18 mouse cellular contexts compared by ENCODE assay signal in the genomic region with DNA sequence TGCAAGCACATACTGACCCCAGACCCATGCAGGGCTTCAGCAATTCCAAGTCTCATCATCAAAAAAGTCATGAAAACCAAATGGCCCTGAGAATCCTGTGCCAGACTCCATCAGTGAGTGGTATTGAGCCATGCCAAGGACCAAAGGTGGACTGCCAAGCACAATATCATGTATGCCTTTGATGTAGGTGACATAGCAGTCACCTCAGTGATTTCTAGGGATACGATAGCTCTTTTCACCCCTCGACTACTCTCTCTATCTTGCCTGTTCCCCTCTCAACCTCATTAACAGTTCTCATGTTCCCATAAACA.
DNase-seq lines count a peak whose midpoint lies in the region; ATAC-seq and TF ChIP-seq lines count a peak whose summit lies in the region.
"Had no signal": no experiment of that assay in that cellular context is flagged by ENCODE, and none has a peak within 500 bp of the region (broad histone marks: within the 10 kb centered on the region; RNA-seq: fewer than 3 reads in every experiment).

No protein-coding gene starts in this region.

- H3K9me3 ChIP-seq in heart, embryonic 13.5 days: no peaks in the 10 kb centered on the region
- H3K9me3 ChIP-seq in MEL (replicated peaks; ENCODE audit: insufficient read depth, low read length): no peaks in the 10 kb centered on the region
- H3K9me3 ChIP-seq: embryonic facial prominence, embryonic 10.5 days; forebrain, embryonic 10.5 days; heart, embryonic 10.5 days; hindbrain, embryonic 10.5 days had no signal

- WGBS in heart, embryonic 13.5 days: 79% methylated on average over 2 of the region's 2 CpGs

- peaks cover 21% of the 10 kb centered on the region for H3K4me1 ChIP-seq in heart, embryonic 13.5 days
- H3K4me1 ChIP-seq in MEL (ENCODE audit: control insufficient read depth in 1 of 2, insufficient read depth in 2 of 2, low read length in 2 of 2): peaks cover 12 to 16% of the 10 kb centered on the region in 2 experiments
- H3K4me1 ChIP-seq in embryonic fibroblast, embryonic 13.5 days (ENCODE audit: control insufficient read depth, insufficient read depth, low read length): peaks cover 6% of the 10 kb centered on the region
- H3K4me1 ChIP-seq: embryonic facial prominence, embryonic 10.5 days; forebrain, embryonic 10.5 days; hindbrain, embryonic 10.5 days had no signal

- no peak for TF ChIP-seq RAD21 in MEL (IDR thresholded peaks at IDR 0.05; ENCODE audit: low read depth, low read length)

- ATAC-seq in heart, embryonic 13.5 days (ENCODE audit: extremely low read depth, insufficient number of reproducible peaks, low FRiP score, low TSS enrichment): no peak
- ATAC-seq: forebrain, embryonic 14.5 days had no signal

- DNase-seq in gastrocnemius, adult 2 months: peak; percentile 21
- DNase-seq in gastrocnemius, postnatal 4 days (ENCODE audit: low spot score in 2 of 2): no peak
- no peak for DNase-seq in heart, postnatal 36 days
- no peak for DNase-seq in MEL (ENCODE audit: low read depth, low spot score)
- no peak for DNase-seq in layer of hippocampus, adult 9-11 months
- DNase-seq in lung, postnatal 10 days: no peak
- DNase-seq: cerebellum, adult 9-10 months; gastrocnemius, postnatal 14 days; kidney, adult 8-10 months had no signal

- intact Hi-C loops in gastrocnemius, adult 2 months (cut with DNase I): loop anchor here (5.0 to 10.0 kb wide), 2 partner anchors 293 to 614 kb away; no protein-coding TSS in a partner anchor
- intact Hi-C loops in heart, postnatal 36 days (cut with DNase I): loop anchor here (10.0 kb wide), 1 partner anchor 296 kb away; no protein-coding TSS in a partner anchor

- no peak for TF ChIP-seq EP300 in MEL (IDR thresholded peaks at IDR 0.05; ENCODE audit: low read depth in 1 of 2, low read length in 2 of 2)

- TF ChIP-seq CTCF in gastrocnemius, adult 2 months (IDR thresholded peaks at IDR 0.05): no peak
- TF ChIP-seq CTCF in MEL (IDR thresholded peaks at IDR 0.05 in 2 of 3, conservative IDR thresholded peaks at IDR 0.05 in 1 of 3; ENCODE audit: control insufficient read depth in 1 of 3, insufficient read depth in 1 of 3, low read depth in 2 of 3, low read length in 3 of 3, poor library complexity in 1 of 3, severe bottlenecking in 1 of 3): no peak
- no peak for TF ChIP-seq CTCF in embryonic fibroblast, embryonic 13.5 days (IDR thresholded peaks at IDR 0.05; ENCODE audit: borderline replicate concordance, insufficient read depth, low read length)

- H3K79me2 ChIP-seq in MEL (ENCODE audit: control insufficient read depth, insufficient read depth, low read length, poor library complexity): no peaks in the 10 kb centered on the region

- H3K4me3 ChIP-seq in gastrocnemius, adult 2 months: no peak overlapping the region
- H3K4me3 ChIP-seq in heart, embryonic 13.5 days: no peak overlapping the region
- H3K4me3 ChIP-seq in MEL (ENCODE audit: control insufficient read depth in 1 of 2, insufficient read depth in 1 of 2, low read depth in 2 of 2, low read length in 2 of 2): no peak overlapping the region
- H3K4me3 ChIP-seq in embryonic fibroblast, embryonic 13.5 days (ENCODE audit: insufficient read depth, low read length): no peak overlapping the region
- H3K4me3 ChIP-seq: embryonic facial prominence, embryonic 10.5 days; erythroblast, embryonic 14.5 days; forebrain, embryonic 10.5 days; heart, embryonic 10.5 days; hindbrain, embryonic 10.5 days had no signal

- H3K9ac ChIP-seq in heart, embryonic 13.5 days: no peak overlapping the region
- no peak overlapping the region for H3K9ac ChIP-seq in MEL (ENCODE audit: control insufficient read depth, low read depth, low read length, poor library complexity, severe bottlenecking)
- H3K9ac ChIP-seq: hindbrain, embryonic 14.5 days had no signal

- H3K4me2 ChIP-seq in heart, embryonic 13.5 days: no peak overlapping the region
- H3K4me2 ChIP-seq: hindbrain, embryonic 14.5 days had no signal

- no peak for TF ChIP-seq POLR2A in MEL (IDR thresholded peaks at IDR 0.05; ENCODE audit: control insufficient read depth in 1 of 2, insufficient read depth in 1 of 2, low read depth in 1 of 2, low read length in 2 of 2, poor library complexity in 1 of 2)
- TF ChIP-seq POLR2A in embryonic fibroblast, embryonic 13.5 days (IDR thresholded peaks at IDR 0.05; ENCODE audit: low read depth, low read length): no peak

- H3K27me3 ChIP-seq in heart, embryonic 13.5 days (replicated peaks): no peaks in the 10 kb centered on the region
- no peaks in the 10 kb centered on the region for H3K27me3 ChIP-seq in MEL (ENCODE audit: control insufficient read depth in 1 of 2, insufficient read depth in 2 of 2, low read length in 2 of 2)

- peak overlapping the region; percentile 81 for H3K27ac ChIP-seq in gastrocnemius, adult 2 months
- peak overlapping the region; percentile 40 for H3K27ac ChIP-seq in heart, embryonic 13.5 days (replicated peaks)
- peak overlapping the region; percentile 77; the same call in 1 of the 2 replicates for H3K27ac ChIP-seq in MEL (ENCODE audit: control insufficient read depth, low read depth, low read length)
- H3K27ac ChIP-seq in embryonic fibroblast, embryonic 13.5 days (ENCODE audit: insufficient read depth, low read length): peak overlapping the region; percentile 23; the same call in 1 of the 2 replicates
- H3K27ac ChIP-seq: embryonic facial prominence, embryonic 10.5 days; forebrain, embryonic 10.5 days; hindbrain, embryonic 10.5 days; hindbrain, embryonic 14.5 days had no signal

- no peaks in the 10 kb centered on the region for H3K36me3 ChIP-seq in heart, embryonic 13.5 days
- H3K36me3 ChIP-seq in MEL (ENCODE audit: control insufficient read depth in 1 of 2, insufficient read depth in 2 of 2, low read length in 2 of 2): peaks cover 0 to 19% of the 10 kb centered on the region in 2 experiments; a peak in 2 of 4 replicates
- H3K36me3 ChIP-seq: embryonic facial prominence, embryonic 10.5 days; forebrain, embryonic 10.5 days; heart, embryonic 10.5 days; hindbrain, embryonic 10.5 days had no signal

TF ChIP-seq in MEL, 35 proteins besides CTCF, POLR2A, EP300 and RAD21:
- TF ChIP-seq ZC3H11A (IDR thresholded peaks at IDR 0.05; ENCODE audit: low read depth, low read length) (no peak), SIN3A (IDR thresholded peaks at IDR 0.05; ENCODE audit: low read length) (no peak), MAX (IDR thresholded peaks at IDR 0.05; ENCODE audit: low read length) (no peak), ELF1 (IDR thresholded peaks at IDR 0.05; ENCODE audit: low read depth, low read length) (no peak), BHLHE40 (IDR thresholded peaks at IDR 0.05; ENCODE audit: borderline replicate concordance, low read depth, low read length) (no peak), MXI1 (IDR thresholded peaks at IDR 0.05; ENCODE audit: low read depth, low read length) (no peak), CHD2 (IDR thresholded peaks at IDR 0.05; ENCODE audit: low read length) (no peak), CHD1 (IDR thresholded peaks at IDR 0.05; ENCODE audit: low read depth, low read length) (no peak), MEF2A (IDR thresholded peaks at IDR 0.05; ENCODE audit: extremely low read depth, insufficient replicate concordance, low read depth, low read length, poor library complexity, severe bottlenecking) (no peak), TCF12 (IDR thresholded peaks at IDR 0.05; ENCODE audit: low read depth, low read length) (no peak), GABPA (IDR thresholded peaks at IDR 0.05; ENCODE audit: low read depth, low read length) (no peak)

Comparison
In these comparisons a context has a peak if more than half of its experiments do, and no peak if none do; other contexts are left out.
1. H3K27ac ChIP-seq: peak in every context shown above with its lines; median percentile 81 in gastrocnemius, adult 2 months; 77 in MEL; 40 in heart, embryonic 13.5 days; 23 in embryonic fibroblast, embryonic 13.5 days.